Mouse (Mus musculus) liver, embryonic 16.5 days (tissue): ENCODE data around the gene Tlx3. TPM values are rescaled to one million over a fixed set of nuclear protein-coding genes. Genes with fewer than 3 reads are reported as not detected.
A peak's percentile ranks its signal among the peaks of the same experiment; 100 is the strongest.

Experiments
- ATAC-seq: fragments of 200-750 bp; cut with Nextera tagmentation; 2 replicates; pipeline ENCODE4 v1.8.0; 2017; ENCODE audit warnings: low read depth, mild to moderate bottlenecking, moderate number of reproducible peaks, moderate library complexity
- H3K27ac ChIP-seq: fragments of 300-500 bp; sonication (generic); 2 replicates; pipeline ENCODE4 v1.5.1; 2014; ENCODE audit warnings: mild to moderate bottlenecking, low read length
- H3K27me3 ChIP-seq: fragments of 300-500 bp; sonication (generic); 2 replicates; pipeline ENCODE4 v1.6.1; 2014; ENCODE audit warnings: low read depth, low read length, mixed read lengths; ENCODE audit not compliant: control insufficient read depth, insufficient read depth
- H3K36me3 ChIP-seq: fragments of 300-500 bp; sonication (generic); 2 replicates; pipeline ENCODE4 v1.6.1; 2014; ENCODE audit warnings: mild to moderate bottlenecking; ENCODE audit not compliant: control insufficient read depth, insufficient read depth
- H3K4me1 ChIP-seq: fragments of 300-500 bp; sonication (generic); 2 replicates; pipeline ENCODE4 v1.6.1; 2014; ENCODE audit warnings: low read depth, low read length, mixed read lengths; ENCODE audit not compliant: control insufficient read depth
- H3K4me2 ChIP-seq: fragments of 300-500 bp; sonication (generic); 2 replicates; pipeline ENCODE4 v1.6.1; 2014; ENCODE audit warnings: low read depth, low read length, mixed read lengths
- H3K4me3 ChIP-seq: fragments of 300-500 bp; sonication (generic); 2 replicates; pipeline ENCODE4 v1.5.1; 2014; ENCODE audit warnings: low read depth, mild to moderate bottlenecking, low read length
- H3K9ac ChIP-seq: fragments of 300-500 bp; sonication (generic); 2 replicates; pipeline ENCODE4 v1.6.1; 2014; ENCODE audit warnings: low read depth, low read length
- H3K9me3 ChIP-seq: fragments of 300-500 bp; sonication (generic); replicated peaks from 2 replicates; pipeline ENCODE4 v1.6.1; 2016; ENCODE audit warnings: low read length; ENCODE audit not compliant: control insufficient read depth
- WGBS: fragments of 180-500 bp; shearing (Covaris S2); extraction: QIAGEN DNeasy Blood & Tissue Kit; methylation state at CpG from one replicate; pipeline ENCODE4 v1.1.7; 2014; ENCODE audit not compliant: insufficient replicate concordance; 5-methylcytosine and 5-hydroxymethylcytosine counted together
- polyA plus RNA-seq: library from polyadenylated mRNA; unstranded; fragments of >200 nt; fragmentation: Nextera tagmentation; extraction: Ambion mirVana; gene quantifications from 2 replicates; pipeline ENCODE4 v1.2.1, GENCODE M21; 2015

Tlx3 gene
- polyA plus RNA-seq, 1 experiment from 2014 or later, result not detected

GRCm38 (mm10) chr11:33193695-33194094 is 9.7 kb downstream of the Tlx3 start:
- H3K4me1 ChIP-seq, result no peaks in the 10 kb centered on the region
- no peak overlapping the region for H3K27ac ChIP-seq
- no peak for ATAC-seq
- no peak overlapping the region for H3K4me2 ChIP-seq
- H3K9me3 ChIP-seq, result no peaks in the 10 kb centered on the region
- H3K4me3 ChIP-seq, result no peak overlapping the region
- H3K27me3 ChIP-seq, result peaks cover 61% of the 10 kb centered on the region
- WGBS, result 3% methylated on average over 12 of the region's 12 CpGs
- H3K36me3 ChIP-seq, result no peaks in the 10 kb centered on the region
- no peak overlapping the region for H3K9ac ChIP-seq

GRCm38 (mm10) chr11:33181804-33182203 is 21.6 kb downstream of the Tlx3 start:
- no peak overlapping the region for H3K27ac ChIP-seq
- H3K27me3 ChIP-seq, result peaks cover 13% of the 10 kb centered on the region
- no peak overlapping the region for H3K9ac ChIP-seq
- no peaks in the 10 kb centered on the region for H3K4me1 ChIP-seq
- no peak for ATAC-seq
- no peak overlapping the region for H3K4me3 ChIP-seq
- no peaks in the 10 kb centered on the region for H3K9me3 ChIP-seq
- H3K36me3 ChIP-seq, result no peaks in the 10 kb centered on the region
- 59% methylated on average over 3 of the region's 3 CpGs for WGBS
- no peak overlapping the region for H3K4me2 ChIP-seq

GRCm38 (mm10) chr11:33180701-33181116 is 22.7 kb downstream of the Tlx3 start:
- Histone ChIP-seq H3K9ac (no peak overlapping the region), H3K4me2 (no peak overlapping the region), H3K4me3 (no peak overlapping the region), H3K27ac (no peak overlapping the region), H3K9me3 (no peaks in the 10 kb centered on the region), H3K36me3 (no peaks in the 10 kb centered on the region), H3K27me3 (peaks cover 17% of the 10 kb centered on the region), H3K4me1 (no peaks in the 10 kb centered on the region)
- WGBS, result 6% methylated on average over 18 of the region's 18 CpGs
- ATAC-seq, result no peak

- 56% methylated on average over 1 of the region's 1 CpGs for WGBS
- no peaks in the 10 kb centered on the region for H3K4me1 ChIP-seq
Measured at GRCm38 (mm10) chr11:33179802-33180201, 23.6 kb downstream of the Tlx3 start.

GRCm38 (mm10) chr11:33176525-33177245 is 26.7 kb downstream of the Tlx3 start:
- Histone ChIP-seq H3K27ac (no peak overlapping the region), H3K9ac (no peak overlapping the region), H3K36me3 (no peaks in the 10 kb centered on the region), H3K9me3 (no peaks in the 10 kb centered on the region), H3K27me3 (peaks cover 17% of the 10 kb centered on the region), H3K4me1 (no peaks in the 10 kb centered on the region), H3K4me2 (no peak overlapping the region), H3K4me3 (no peak overlapping the region)
- 27% methylated on average over 20 of the region's 20 CpGs for WGBS
- ATAC-seq, result no peak

More at GRCm38 (mm10) chr11:33179802-33180201, 23.6 kb downstream of the Tlx3 start:
- H3K27me3 ChIP-seq, result peaks cover 17% of the 10 kb centered on the region
- H3K9me3 ChIP-seq, result no peaks in the 10 kb centered on the region
- H3K4me3 ChIP-seq, result no peak overlapping the region
- no peak overlapping the region for H3K27ac ChIP-seq
- H3K4me2 ChIP-seq, result no peak overlapping the region
- no peak for ATAC-seq
- no peaks in the 10 kb centered on the region for H3K36me3 ChIP-seq
- H3K9ac ChIP-seq, result no peak overlapping the region

- Histone ChIP-seq H3K27ac (no peak overlapping the region), H3K9me3 (no peaks in the 10 kb centered on the region), H3K36me3 (no peaks in the 10 kb centered on the region), H3K9ac (no peak overlapping the region), H3K4me1 (no peaks in the 10 kb centered on the region), H3K4me3 (no peak overlapping the region), H3K4me2 (no peak overlapping the region), H3K27me3 (peaks cover 21% of the 10 kb centered on the region)
- no peak for ATAC-seq
- 58% methylated on average over 2 of the region's 3 CpGs for WGBS
Measured at GRCm38 (mm10) chr11:33175768-33176167, 27.6 kb downstream of the Tlx3 start.

- Histone ChIP-seq H3K36me3 (no peaks in the 10 kb centered on the region), H3K9ac (no peak overlapping the region), H3K27ac (no peak overlapping the region), H3K4me2 (no peak overlapping the region), H3K4me1 (no peaks in the 10 kb centered on the region), H3K27me3 (peaks cover 13% of the 10 kb centered on the region), H3K4me3 (no peak overlapping the region), H3K9me3 (no peaks in the 10 kb centered on the region)
- 8% methylated on average over 9 of the region's 9 CpGs for WGBS
- no peak for ATAC-seq
Measured at GRCm38 (mm10) chr11:33170489-33170888, 32.9 kb downstream of the Tlx3 start.

GRCm38 (mm10) chr11:33162998-33163506 is 40.3 kb downstream of the Tlx3 start, which contains the start of gene Npm1:
Gene Npm1, minus strand, starts transcription at chr11:33163206.
- Histone ChIP-seq H3K4me3 (peak within 1 kb of the TSS; percentile 93), H3K4me1 (peaks cover 4% of the 10 kb centered on the region; the same call in 1 of the 2 replicates), H3K9ac (peak within 1 kb of the TSS; percentile 90), H3K27me3 (peaks cover 4% of the 10 kb centered on the region), H3K4me2 (peak within 1 kb of the TSS; percentile 76), H3K27ac (peak within 1 kb of the TSS; percentile 79), H3K36me3 (peaks cover 15% of the 10 kb centered on the region), H3K9me3 (no peaks in the 10 kb centered on the region)
- peak; percentile 97 for ATAC-seq
- 2% methylated on average over 48 of the region's 49 CpGs for WGBS
